Mouse (Mus musculus) c-Kit-positive CD71-negative TER-119-negative erythroid progenitor cells, embryonic 14.5 days (primary cell): ENCODE measurements around the gene Apbb2.
A peak's percentile ranks its signal among the peaks of the same experiment; 100 is the strongest.

Source experiments
- DNase-seq: peaks from one replicate; pipeline ENCODE4 v3.0.0-alpha.2; 2013; ENCODE audit warnings: low read depth

Gene Apbb2

DNA sequence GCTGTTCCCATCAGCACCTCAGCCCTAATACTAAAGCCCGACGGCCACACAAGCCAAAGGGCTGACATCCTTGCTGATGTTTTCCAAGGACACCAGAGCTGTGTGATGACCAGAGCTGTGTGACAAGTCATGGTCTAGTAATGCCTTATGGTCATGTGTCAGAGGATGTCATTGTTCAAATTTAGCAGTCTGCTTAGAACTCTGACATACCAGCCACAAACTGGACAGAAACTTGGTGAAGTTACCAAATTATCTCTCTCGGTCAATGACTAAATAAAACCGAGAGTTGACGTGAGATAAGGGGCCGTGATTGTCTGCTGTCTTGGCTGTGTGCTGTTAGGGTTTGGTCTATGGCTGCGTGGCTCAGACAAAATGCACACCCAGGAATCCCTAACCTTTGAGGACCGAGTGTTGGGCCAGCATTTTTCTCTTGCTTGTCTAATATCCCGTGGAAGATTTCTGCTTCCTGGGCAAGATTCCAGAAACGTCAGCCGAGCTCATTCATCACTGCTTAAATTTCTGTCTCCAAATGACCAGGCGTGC, 71.5 kb downstream of the Apbb2 start:
- no peak for DNase-seq

DNA sequence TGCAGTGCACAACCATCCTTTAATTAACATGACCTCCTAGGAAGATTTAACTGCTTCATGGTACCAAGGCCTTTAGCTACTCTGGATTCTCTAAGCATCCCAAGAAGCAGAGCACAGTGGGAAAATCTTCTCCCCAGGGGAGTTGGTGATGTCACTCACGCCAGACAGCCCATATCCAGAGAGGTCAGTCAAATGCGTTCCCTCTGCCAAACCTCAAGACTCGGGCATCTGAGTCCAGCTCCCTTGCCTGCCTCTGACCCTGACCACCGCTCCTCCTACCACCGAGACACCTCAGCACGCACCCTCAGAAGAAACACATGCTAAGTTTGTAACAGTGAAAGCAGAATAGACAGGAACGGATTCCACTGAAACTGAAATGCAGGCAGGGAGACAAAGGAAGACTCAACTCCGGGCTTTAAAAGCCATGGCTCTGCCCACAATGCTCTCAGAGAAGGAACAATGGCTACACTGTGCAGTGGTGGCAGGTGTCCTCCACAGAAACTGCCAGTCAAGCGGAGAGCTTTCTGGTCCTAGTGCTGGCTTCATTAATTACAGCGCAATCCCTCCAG, 72.9 kb downstream of the Apbb2 start:
- no peak for DNase-seq

- DNase-seq = no peak
Measured at GRCm38 (mm10) chr5:66543761-66544160, 74.8 kb downstream of the Apbb2 start.

DNA sequence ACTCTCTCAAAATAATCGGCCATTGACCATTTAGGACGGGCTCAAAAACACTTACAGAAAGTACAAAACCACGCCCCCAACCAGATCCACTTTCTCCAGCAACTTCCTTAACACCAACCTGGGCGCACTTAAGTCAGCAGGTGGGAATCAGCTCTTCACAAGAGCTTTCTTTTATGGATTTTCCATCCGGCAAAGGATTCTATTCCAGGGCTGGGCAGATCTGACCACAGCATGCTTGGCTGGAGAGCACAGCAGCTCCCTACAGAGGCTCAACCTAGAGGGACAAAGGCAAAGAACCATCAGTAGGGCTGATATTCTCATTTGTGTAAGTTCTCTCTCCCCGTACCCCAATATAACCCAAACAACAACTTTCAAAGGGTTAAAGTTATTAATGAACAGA, 75.2 kb downstream of the Apbb2 start:
- no peak for DNase-seq

DNA sequence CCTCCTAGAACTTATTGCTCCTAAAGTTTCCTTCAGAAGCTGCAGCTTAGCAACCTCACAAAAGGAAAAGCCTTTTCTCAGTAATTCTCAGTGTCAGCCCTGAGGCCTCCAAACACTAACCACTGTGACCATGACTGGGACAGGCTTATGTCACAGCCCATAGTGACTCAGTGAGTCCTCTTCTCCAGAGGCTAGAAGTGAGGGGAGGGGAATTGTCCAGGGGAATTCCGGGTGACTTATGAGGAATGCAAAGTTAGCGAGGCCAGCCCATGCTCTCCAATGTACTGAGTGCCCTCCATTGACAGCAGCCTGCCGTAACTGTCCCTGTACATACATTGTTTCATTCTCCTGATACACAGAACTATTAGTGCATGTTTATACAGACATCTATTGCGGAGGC, 76.1 kb downstream of the Apbb2 start:
- DNase-seq = no peak

GRCm38 (mm10) chr5:66541385-66541784, 77.2 kb downstream of the Apbb2 start:
- DNase-seq = no peak

- no peak for DNase-seq
Measured at GRCm38 (mm10) chr5:66540246-66540645, 78.3 kb downstream of the Apbb2 start.

- DNase-seq = no peak
Measured at GRCm38 (mm10) chr5:66537811-66538210, 80.8 kb downstream of the Apbb2 start.

GRCm38 (mm10) chr5:66536696-66537358, 81.8 kb downstream of the Apbb2 start:
- DNase-seq = no peak

GRCm38 (mm10) chr5:66535566-66536236, 82.9 kb downstream of the Apbb2 start:
- DNase-seq = no peak

DNA sequence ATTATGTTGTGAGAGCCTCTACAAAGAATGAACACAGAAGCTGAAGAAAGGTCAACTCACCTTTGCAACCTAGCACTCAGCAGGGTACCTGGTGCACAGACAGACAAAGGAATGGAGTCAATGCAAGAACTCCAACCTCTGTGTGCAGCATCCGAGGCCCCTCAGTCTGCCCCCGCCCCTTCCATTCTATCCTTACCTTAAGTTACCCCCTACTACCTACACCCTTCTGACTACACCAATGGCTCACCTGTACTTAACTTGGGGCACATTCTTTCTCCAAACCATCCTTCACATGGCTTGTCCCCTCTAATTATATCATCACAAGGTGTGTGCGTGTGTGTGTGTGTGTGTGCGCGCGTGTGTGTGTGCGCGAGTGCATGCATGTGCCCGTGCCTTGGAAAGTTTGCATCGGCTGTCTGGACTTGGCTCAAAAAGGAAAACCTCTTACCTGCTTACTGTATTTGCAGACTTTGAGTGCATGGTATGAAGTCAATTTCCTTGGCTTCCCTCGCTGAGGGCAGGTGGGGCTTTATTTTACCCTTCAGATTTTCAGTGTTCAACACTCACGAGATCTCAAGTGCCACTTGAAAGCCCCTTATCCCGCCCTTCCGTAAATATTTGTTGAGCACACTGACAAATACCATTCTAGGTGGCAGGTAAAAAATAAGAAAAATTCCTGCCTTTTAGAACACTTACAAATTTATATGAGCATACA, 84.7 kb downstream of the Apbb2 start:
- no peak for DNase-seq

GRCm38 (mm10) chr5:66532827-66533226, 85.8 kb downstream of the Apbb2 start:
- DNase-seq = no peak

DNA sequence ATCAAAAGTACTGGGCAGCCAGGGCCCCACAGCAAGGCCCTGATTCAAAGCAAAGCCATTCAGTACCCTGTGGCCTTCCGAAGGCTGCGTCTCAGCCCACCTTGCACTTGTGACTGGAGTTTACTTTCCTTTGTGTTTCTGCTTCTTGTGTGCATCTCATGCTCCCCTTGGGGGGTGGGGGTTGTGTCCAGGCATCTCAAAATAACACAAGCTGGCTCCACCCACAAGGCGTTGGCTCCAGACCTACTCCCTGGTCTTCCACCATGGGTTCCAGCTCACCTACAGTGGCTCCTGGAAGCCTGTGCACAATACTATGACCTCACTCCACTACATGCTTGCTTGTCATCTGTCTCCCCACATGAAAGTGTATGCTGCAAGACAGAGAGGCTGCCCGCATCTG, 88.2 kb downstream of the Apbb2 start:
- DNase-seq = no peak

DNA sequence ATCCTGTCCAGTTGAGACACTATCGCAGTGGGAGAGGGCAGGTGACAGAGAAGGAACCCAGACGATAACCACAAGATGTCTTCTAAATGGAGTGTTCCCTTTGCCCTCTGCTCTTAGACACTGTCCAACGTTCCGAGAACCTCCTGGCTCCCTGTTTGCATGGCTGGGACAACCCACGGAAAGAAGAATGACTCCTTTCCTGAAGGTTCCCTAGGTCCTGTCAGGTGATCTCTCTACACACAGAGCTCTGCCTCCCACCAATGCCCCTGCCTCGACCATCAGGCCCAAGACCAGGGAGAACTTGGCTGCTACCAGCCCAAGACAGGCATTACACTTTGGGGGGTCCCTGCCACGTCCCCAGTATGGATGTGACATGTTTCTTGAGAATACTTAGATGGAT, 89.0 kb downstream of the Apbb2 start:
- DNase-seq = no peak

- no peak for DNase-seq
Measured at GRCm38 (mm10) chr5:66528567-66528966, 90.0 kb downstream of the Apbb2 start.

DNA sequence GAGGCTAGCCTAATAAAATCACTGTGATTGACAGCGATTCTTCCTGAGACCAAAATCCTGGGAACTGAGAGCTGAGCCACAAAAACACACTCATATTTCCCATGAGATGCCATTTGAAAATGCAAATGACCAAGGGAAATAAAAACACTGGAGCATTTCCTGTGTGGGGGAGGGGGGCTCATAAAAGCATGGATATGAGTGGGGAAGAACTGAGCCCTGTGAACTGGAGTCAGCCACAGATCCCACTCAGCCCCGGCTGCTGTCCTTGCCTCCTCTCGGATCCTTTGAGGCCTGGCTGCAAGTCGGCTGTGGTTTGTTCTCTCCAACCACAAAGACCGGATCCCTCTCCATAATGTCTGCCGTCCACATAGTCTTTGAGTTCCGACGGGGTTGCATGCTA, 91.5 kb downstream of the Apbb2 start:
- DNase-seq = no peak

DNA sequence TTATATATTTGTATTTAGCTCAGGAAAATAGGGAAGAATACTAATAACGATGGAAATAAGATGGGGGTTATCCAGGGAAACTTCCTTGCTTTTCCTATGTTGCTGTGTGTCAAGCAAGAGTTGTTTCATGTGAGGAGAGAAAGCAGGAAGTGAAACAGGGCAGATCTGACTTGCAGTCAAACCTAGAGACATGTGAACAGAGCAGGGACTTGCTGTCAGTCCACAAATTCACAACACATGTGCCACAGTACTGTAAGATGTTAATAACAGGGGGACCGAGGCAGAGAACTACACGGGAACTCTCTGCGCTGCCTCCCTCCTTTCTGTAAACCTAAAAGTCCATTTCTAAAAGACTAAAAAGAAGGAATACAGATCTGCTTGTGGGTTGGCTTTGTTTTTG, 93.6 kb downstream of the Apbb2 start:
- DNase-seq = no peak

GRCm38 (mm10) chr5:66523681-66524503, 94.7 kb downstream of the Apbb2 start:
- DNase-seq = peak; percentile 60

GRCm38 (mm10) chr5:66521250-66521649, 97.3 kb downstream of the Apbb2 start:
- no peak for DNase-seq

DNA sequence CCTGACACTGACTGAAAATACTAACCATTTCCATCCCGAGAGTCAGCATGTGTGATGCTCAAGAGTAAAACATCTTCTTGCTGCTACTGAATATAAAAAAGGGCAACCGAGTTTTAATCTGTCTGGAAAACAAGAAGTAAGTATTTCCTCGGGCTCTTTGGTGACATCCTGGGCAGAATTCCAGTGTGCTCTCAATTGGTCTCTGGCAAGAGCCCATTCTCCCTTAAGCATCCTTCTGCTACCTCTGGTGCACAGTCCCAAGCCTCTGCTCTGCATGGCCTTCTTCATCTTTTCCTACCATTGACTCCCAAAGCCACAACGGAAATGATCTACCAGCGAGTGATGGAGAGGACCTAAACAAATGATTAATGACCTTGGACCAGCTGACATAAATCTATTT, 99.1 kb downstream of the Apbb2 start:
- DNase-seq = no peak

DNA sequence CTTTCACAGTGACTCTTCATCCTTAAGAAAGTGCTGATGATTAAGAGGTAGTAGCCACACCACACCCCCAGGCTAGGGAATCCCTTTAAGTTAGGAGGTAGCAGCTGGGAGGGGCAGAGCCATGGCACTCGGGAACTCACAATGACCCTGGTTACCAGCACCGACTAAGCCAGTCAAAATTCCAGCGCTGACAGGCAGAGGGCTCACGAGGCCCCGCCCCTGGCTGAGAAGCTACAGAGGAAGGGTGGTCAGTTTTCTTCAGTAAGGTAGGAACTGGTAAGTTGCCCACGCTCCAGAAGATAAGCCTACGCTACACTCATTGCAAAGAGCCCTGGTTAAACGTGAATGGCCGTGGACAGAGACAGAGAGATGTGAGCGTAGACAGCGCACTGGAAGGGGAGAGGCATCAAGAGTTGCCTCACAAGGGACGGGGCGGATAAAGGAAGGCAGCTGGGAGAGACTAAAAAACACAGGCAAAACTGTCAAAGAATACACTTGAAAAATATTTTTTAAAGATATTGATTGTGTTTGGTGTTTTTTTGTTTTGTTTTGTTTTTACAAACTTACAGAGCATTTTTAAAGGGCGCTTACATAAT, 100.1 kb downstream of the Apbb2 start:
- no peak for DNase-seq
